Mouse (Mus musculus) fibroblast of lung, adult 2 months (primary cell): ENCODE measurements around the gene Olfr519.

Experiments
- DNase-seq: peaks from one replicate; pipeline ENCODE4 v3.0.0-alpha.2; 2011; ENCODE audit warnings: low read depth

The Olfr519 gene

GRCm38 (mm10) chr7:108894320-108894719, at the start of gene Olfr519:
Gene Olfr519 (minus strand): TSS chr7:108894420.
- DNase-seq: no peak

DNA sequence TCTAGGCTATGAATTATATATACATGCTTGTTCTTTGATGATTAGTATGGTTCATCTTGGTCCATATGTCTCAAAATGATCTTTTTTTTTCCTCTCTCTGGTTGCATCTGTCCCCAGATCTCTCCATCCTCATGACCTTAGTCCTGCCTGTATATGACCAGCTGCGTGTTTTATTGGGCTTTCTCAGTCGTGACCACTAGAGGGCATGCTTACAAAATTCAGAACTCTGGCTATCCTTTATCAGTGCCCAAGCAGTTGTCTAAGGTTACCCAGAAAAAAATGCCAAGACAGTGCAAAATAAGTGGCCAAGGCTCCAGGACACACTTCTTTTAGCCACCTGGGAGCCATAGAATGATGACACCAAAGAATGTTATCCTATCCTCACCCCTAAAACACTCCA, 49.8 kb upstream of the Olfr519 start:
- DNase-seq: no peak

- DNase-seq: no peak
Observed at GRCm38 (mm10) chr7:108941466-108941865, 47.2 kb upstream of the Olfr519 start.

DNA sequence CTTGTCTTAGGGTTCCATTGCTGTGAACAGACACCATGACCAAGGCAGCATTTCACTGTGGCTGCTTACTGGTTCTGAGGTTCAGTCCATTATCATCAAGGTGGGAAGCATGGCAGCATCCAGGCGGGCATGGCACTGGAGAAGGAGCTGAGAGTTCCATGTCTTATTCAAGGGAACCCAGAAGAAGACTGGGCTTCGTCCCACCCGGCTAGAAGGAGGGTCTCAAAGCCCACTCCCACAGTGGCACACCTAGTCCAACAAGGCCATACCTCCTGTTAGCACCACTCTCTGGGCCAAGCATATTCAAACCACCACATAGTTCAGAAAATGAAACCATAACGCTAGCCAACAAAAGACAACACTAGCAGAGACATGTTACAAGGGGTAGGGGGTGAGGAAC, 42.4 kb upstream of the Olfr519 start:
- no peak for DNase-seq

- no peak for DNase-seq
Observed at GRCm38 (mm10) chr7:108935411-108935810, 41.2 kb upstream of the Olfr519 start.

GRCm38 (mm10) chr7:108934836-108935235, 40.6 kb upstream of the Olfr519 start:
- no peak for DNase-seq

- DNase-seq: peak; percentile 100
Observed at GRCm38 (mm10) chr7:108933794-108934731, 39.8 kb upstream of the Olfr519 start, which contains the start of gene Eif3f. Gene Eif3f (plus strand): TSS chr7:108934417.

- DNase-seq: no peak
Observed at GRCm38 (mm10) chr7:108929726-108930393, 35.6 kb upstream of the Olfr519 start, which contains the start of gene Nlrp10. Gene Nlrp10 (minus strand): TSS chr7:108930178.

- no peak for DNase-seq
Observed at GRCm38 (mm10) chr7:108928280-108929188, 34.3 kb upstream of the Olfr519 start.

DNA sequence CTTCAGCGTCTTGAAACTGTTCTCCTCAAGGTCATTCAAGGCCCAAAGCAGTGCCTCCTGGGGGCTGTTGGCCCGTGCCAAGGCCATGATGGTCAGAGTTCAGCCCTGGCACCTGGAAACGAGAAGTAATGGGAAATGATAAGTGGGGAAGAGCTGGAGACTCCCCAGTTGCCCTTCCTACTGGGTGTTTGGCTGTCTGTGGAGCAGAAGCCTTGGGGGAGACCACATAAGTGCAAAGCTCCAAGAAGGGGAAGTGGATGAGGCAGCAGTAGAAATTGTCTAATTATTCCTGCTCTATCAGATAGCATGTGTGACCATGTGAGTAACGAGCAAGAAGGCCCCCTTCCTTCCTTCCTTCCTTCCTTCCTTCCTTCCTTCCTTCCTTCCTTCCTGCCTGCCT, 32.8 kb upstream of the Olfr519 start:
- DNase-seq: no peak

- no peak for DNase-seq
Observed at GRCm38 (mm10) chr7:108903969-108904368, 9.7 kb upstream of the Olfr519 start.

GRCm38 (mm10) chr7:108884906-108885305, 9.3 kb downstream of the Olfr519 start, which contains the start of gene Olfr518:
Gene Olfr518 (minus strand): TSS chr7:108885006.
- no peak for DNase-seq

- DNase-seq: no peak
Observed at GRCm38 (mm10) chr7:108872279-108872678, 21.9 kb downstream of the Olfr519 start, which contains the start of gene Olfr517. Gene Olfr517 (minus strand): TSS chr7:108872379.

- no peak for DNase-seq
Observed at GRCm38 (mm10) chr7:108850429-108850828, 43.8 kb downstream of the Olfr519 start, which contains the start of gene Olfr516. Gene Olfr516 (minus strand): TSS chr7:108850529.
